Mouse (Mus musculus) kidney, postnatal 0 days (tissue): ENCODE measurements around the gene Pnmal1. TPM values are rescaled to one million over a fixed set of nuclear protein-coding genes. Genes with fewer than 3 reads are reported as not detected.

Experiments used
- ATAC-seq: fragments of 200-750 bp; cut with Nextera tagmentation; replicated peaks from 2 replicates; pipeline ENCODE4 v1.8.0; 2017; ENCODE audit warnings: low read depth, moderate number of reproducible peaks, moderate TSS enrichment, moderate library complexity; ENCODE audit not compliant: low FRiP score
- DNase-seq: peaks from one replicate; pipeline ENCODE4 v3.0.0-alpha.2; 2016; ENCODE audit warnings: low spot score
- H3K27ac ChIP-seq: fragments of 300-500 bp; sonication (generic); 2 replicates; pipeline ENCODE4 v1.5.1; 2014; ENCODE audit warnings: mild to moderate bottlenecking
- H3K27me3 ChIP-seq: fragments of 300-500 bp; sonication (generic); 2 replicates; pipeline ENCODE4 v1.6.1; 2014; ENCODE audit warnings: low read length, mixed read lengths; ENCODE audit not compliant: insufficient read depth
- H3K36me3 ChIP-seq: fragments of 300-500 bp; sonication (generic); 2 replicates; pipeline ENCODE4 v1.6.1; 2014; ENCODE audit warnings: low read length, mixed read lengths; ENCODE audit not compliant: insufficient read depth
- H3K4me1 ChIP-seq: fragments of 300-500 bp; sonication (generic); replicated peaks from 2 replicates; pipeline ENCODE4 v1.6.1; 2014; ENCODE audit warnings: antibody characterized with exemption, low read length, mixed read lengths; ENCODE audit not compliant: insufficient read depth
- H3K4me2 ChIP-seq: fragments of 300-500 bp; sonication (generic); 2 replicates; pipeline ENCODE4 v1.6.1; 2014; ENCODE audit warnings: mild to moderate bottlenecking, low read length, moderate library complexity, mixed read lengths
- H3K4me3 ChIP-seq: fragments of 300-500 bp; sonication (generic); replicated peaks from 2 replicates; pipeline ENCODE4 v1.5.1; 2014; ENCODE audit warnings: low read depth, low read length
- H3K9ac ChIP-seq: fragments of 300-500 bp; sonication (generic); 2 replicates; pipeline ENCODE4 v1.6.1; 2014; ENCODE audit warnings: low read depth, low read length
- H3K9me3 ChIP-seq: fragments of 300-500 bp; sonication (generic); replicated peaks from 2 replicates; pipeline ENCODE4 v1.6.1; 2016; ENCODE audit warnings: low read length, inconsistent platforms, mixed read lengths
- CTCF ChIP-seq: IDR thresholded peaks from 2 replicates; pipeline ENCODE4 v1.5.1; 2016; ENCODE audit warnings: antibody characterized with exemption, low read depth, mild to moderate bottlenecking, moderate library complexity
- WGBS: fragments of 180-500 bp; shearing (Covaris S2); extraction: QIAGEN DNeasy Blood & Tissue Kit; methylation state at CpG from one replicate; pipeline ENCODE4 v1.1.7; 2014; 5-methylcytosine and 5-hydroxymethylcytosine counted together
- polyA plus RNA-seq: library from polyadenylated mRNA; unstranded; fragments of >200 nt; fragmentation: Nextera tagmentation; extraction: Ambion mirVana; gene quantifications from 2 replicates; pipeline ENCODE4 v1.2.1, GENCODE M21; 2015

Gene Pnmal1
- polyA plus RNA-seq, 1 experiment from 2014 or later: 0.28 TPM

DNA sequence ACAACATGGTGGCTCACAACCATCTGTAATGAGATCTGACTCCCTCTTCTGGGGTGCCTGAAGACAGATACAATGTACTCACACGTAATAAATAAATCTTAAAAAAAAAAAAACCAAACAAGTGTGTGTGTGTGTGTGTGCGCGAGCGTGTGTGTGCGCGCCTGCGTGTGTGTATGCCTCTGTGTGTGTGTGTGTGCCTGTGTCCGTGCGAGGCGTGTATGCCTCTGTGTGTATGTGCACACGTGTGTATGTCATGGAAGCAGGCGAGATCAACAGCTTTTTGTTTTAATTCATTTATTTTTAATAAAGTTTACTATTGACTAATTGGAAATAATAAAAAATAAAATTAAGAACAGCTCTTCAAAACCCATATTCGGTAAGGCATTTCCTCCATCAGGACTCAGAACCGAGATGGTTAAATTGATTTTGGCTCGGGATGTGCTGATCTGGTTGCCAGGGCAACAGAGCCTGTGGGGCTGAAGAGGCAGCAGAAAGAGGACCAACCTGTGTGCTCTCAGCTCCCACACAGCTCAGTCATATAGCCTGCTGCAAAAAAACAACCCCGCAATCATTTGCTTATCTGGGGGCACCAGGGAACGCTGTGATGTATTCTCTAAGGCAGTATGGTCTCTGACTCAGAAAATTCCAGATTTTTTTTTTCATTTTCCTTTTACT, 21.2 kb upstream of the Pnmal1 start:
- Histone ChIP-seq H3K36me3 (no peaks in the 10 kb centered on the region), H3K9ac (no peak overlapping the region), H3K4me1 (no peaks in the 10 kb centered on the region), H3K4me3 (no peak overlapping the region), H3K27ac (no peak overlapping the region), H3K4me2 (no peak overlapping the region), H3K9me3 (no peaks in the 10 kb centered on the region), H3K27me3 (no peaks in the 10 kb centered on the region)
- no peak for DNase-seq
- no peak for ATAC-seq
- TF ChIP-seq CTCF: no peak
- 66% methylated on average over 17 of the region's 17 CpGs for WGBS

DNA sequence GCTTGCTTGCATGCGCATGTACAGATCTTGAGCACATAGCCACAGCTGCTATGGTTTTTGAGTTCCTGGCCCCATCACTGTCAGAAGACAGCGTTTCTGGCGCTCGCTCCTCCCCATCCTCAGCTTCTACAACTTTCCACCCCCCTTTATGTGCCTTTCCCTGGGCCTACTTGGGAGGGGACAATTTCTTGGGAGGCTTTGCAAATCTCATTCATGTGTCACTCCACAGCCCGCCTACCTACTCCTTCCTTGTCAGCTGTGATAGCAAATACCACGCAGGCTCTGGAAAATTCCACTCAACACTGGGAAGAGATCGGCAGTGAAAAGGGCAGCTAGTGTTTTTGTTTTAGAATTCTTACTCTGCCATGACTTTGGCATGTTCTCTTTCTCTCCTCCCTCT, 19.2 kb upstream of the Pnmal1 start:
- peaks cover 8% of the 10 kb centered on the region; the same call in 1 of the 2 replicates for H3K4me1 ChIP-seq
- no peak overlapping the region for H3K4me3 ChIP-seq
- no peak for TF ChIP-seq CTCF
- peak overlapping the region; percentile 31 for H3K27ac ChIP-seq
- no peak overlapping the region for H3K9ac ChIP-seq
- peaks cover 3% of the 10 kb centered on the region for H3K27me3 ChIP-seq
- 25% methylated on average over 7 of the region's 7 CpGs for WGBS
- no peaks in the 10 kb centered on the region for H3K36me3 ChIP-seq
- H3K4me2 ChIP-seq: no peak overlapping the region
- DNase-seq (peak; percentile 79), ATAC-seq (no peak)
- no peaks in the 10 kb centered on the region for H3K9me3 ChIP-seq

DNA sequence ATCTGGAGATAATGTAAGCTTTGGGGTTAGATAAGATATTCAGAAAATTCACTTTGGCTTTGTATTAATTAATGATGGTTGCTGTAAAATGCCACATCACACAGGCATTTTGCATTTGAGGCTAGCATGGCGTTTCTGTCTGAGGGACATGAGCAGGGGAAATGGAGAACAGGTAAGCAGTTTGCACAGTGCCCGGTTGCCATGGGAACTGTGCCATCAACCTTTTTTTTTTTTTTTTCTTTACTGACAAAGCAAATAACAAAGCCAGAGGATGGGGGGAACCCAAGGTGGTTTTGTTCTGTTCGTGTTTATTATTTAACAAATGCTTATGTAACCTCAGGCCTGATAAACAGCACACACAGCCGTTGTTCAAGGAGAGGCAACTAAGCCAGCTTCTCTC, 16.6 kb upstream of the Pnmal1 start:
- ATAC-seq (no peak), DNase-seq (no peak)
- no peak overlapping the region for H3K4me3 ChIP-seq
- no peak overlapping the region for H3K4me2 ChIP-seq
- 62% methylated on average over 4 of the region's 4 CpGs for WGBS
- H3K9ac ChIP-seq: no peak overlapping the region
- H3K36me3 ChIP-seq: no peaks in the 10 kb centered on the region
- peaks cover 32% of the 10 kb centered on the region for H3K4me1 ChIP-seq
- no peak overlapping the region for H3K27ac ChIP-seq
- TF ChIP-seq CTCF: no peak
- peaks cover 25% of the 10 kb centered on the region for H3K27me3 ChIP-seq
- H3K9me3 ChIP-seq: no peaks in the 10 kb centered on the region

DNA sequence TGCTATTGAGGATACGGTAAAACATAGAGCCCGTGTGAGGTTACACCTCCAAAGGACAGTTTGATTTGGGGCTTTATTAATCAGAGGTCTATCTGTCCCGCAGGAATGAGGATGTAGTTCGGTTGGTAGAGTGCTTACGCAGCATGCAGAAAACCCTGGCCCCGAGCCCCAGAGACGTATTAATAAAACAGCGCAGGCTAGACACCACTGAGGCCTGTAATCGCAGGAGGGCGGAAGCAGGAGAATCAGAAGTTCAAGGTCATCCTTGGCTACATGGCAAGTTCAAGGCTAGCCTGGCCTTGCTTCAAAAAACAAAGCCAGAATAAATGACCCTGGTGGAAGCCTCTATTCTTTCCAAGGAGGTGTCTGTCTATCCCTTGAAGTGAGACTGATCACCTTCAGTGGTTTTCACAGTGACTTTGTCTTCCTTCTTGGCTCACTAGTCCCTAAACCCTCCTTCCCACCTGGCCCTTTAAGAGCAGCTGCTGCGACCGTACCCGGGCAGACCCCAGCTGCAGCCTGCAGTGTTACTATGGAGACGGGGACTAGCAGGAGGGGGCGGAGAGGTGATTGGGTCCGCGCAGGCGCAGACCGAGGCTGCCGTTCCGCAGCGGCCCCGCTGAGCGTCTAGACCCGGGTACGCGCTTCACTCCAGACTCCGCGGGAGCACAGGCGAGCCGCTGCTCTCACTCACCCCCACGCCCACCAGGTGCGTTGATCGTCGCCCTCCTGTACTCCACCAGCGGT, 15.2 kb upstream of the Pnmal1 start, which contains the start of gene Pnmal2:
Gene Pnmal2 (plus strand): TSS at position 622 of the 747 bp plus-strand sequence.
- no peak for TF ChIP-seq CTCF
- Histone ChIP-seq H3K9ac (peak within 1 kb of the TSS; percentile 74), H3K4me2 (peak within 1 kb of the TSS; percentile 73), H3K27me3 (peaks cover 25% of the 10 kb centered on the region), H3K36me3 (no peaks in the 10 kb centered on the region), H3K9me3 (no peaks in the 10 kb centered on the region), H3K27ac (no peak within 1 kb of the TSS; the same call in 1 of the 2 replicates), H3K4me1 (peaks cover 37% of the 10 kb centered on the region), H3K4me3 (peak within 1 kb of the TSS; percentile 48)
- DNase-seq (peak; percentile 97), ATAC-seq (peak; percentile 86)
- 14% methylated on average over 36 of the region's 36 CpGs for WGBS

DNA sequence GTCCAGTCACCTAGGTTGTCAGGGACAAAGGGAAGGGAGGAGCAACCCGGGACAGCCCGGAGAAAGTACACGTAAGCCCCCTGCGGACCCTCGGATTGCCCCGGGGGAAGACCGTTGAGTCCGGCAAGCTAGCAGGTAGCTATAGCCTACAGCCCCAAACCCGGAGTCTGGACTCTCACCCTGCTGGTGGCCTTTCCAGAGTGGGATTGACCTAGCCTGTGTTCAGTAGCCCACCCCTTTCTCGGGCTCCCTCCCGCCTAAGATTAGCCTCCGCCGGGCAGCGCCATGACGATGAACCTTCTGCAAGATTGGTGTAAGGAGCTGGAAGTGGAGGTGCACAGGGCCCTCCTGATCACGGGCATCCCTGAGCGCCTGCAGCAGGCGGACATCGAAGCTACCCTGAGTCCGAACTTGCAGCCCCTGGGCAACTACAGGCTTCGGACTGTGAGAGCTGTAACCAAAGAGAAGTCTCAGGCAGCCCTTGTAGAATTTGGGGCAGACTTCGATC, 14.6 kb upstream of the Pnmal1 start:
- peak; percentile 37 for ATAC-seq
- Histone ChIP-seq H3K27ac (no peak overlapping the region; the same call in 1 of the 2 replicates), H3K4me3 (peak overlapping the region; percentile 48), H3K9ac (peak overlapping the region; percentile 74), H3K27me3 (peaks cover 30% of the 10 kb centered on the region), H3K4me1 (peaks cover 37% of the 10 kb centered on the region), H3K9me3 (no peaks in the 10 kb centered on the region), H3K36me3 (no peaks in the 10 kb centered on the region), H3K4me2 (peak overlapping the region; percentile 73)
- no peak for TF ChIP-seq CTCF
- no peak for DNase-seq
- 3% methylated on average over 22 of the region's 22 CpGs for WGBS

DNA sequence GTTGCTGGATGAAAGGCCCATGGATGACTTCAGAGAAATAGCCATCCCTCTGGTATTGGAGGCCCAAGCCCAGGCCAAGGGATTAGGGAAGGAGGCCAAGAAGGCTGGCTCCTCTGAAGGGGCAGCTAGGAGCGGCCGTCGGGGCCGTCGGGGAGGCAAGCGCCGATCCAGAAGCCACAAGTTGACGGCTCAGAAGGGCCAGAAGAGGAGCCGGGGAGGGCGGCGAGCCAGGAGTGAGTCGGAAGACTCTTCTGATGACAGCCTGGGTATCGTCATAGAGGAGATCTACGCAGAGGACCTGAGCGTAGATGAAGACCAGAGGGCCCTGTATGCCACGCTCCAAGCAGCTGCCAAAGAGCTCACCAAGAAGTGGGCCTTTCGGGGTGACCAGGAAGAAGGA, 14.1 kb upstream of the Pnmal1 start:
- no peak for TF ChIP-seq CTCF
- ATAC-seq (no peak), DNase-seq (no peak)
- 0 out of 2 replicates have a peak overlapping the region, but pooled peaks have one; percentile 48 for H3K4me3 ChIP-seq
- no peaks in the 10 kb centered on the region for H3K36me3 ChIP-seq
- no peaks in the 10 kb centered on the region for H3K9me3 ChIP-seq
- peaks cover 30% of the 10 kb centered on the region for H3K27me3 ChIP-seq
- no peak overlapping the region for H3K27ac ChIP-seq
- H3K9ac ChIP-seq: 0 out of 2 replicates have a peak overlapping the region, but pooled peaks have one; percentile 28
- WGBS: 21% methylated on average over 17 of the region's 17 CpGs
- H3K4me1 ChIP-seq: peaks cover 37% of the 10 kb centered on the region
- H3K4me2 ChIP-seq: peak overlapping the region; percentile 73
